Mouse (Mus musculus) kidney, adult 18-20 months (tissue): ENCODE results near the gene Zbtb4.
"Not testable (repeated sequence)": the region's sequence is repeated elsewhere in the genome, so short reads cannot be mapped to it uniquely, and the experiment has no call there.

Experiments
- DNase-seq: peaks from one replicate; pipeline ENCODE4 v3.0.0; 2021

The Zbtb4 gene

GRCm38 (mm10) chr11:69765221-69766125, at the start of gene Zbtb4:
Gene Zbtb4, plus strand, starts transcription at chr11:69765912.
- DNase-seq: peak; percentile 51

- DNase-seq: no peak
These were observed 49.8 kb upstream of the Zbtb4 start for GRCm38 (mm10) chr11:69715929-69716328.

- DNase-seq: no peak
These were observed 48.8 kb upstream of the Zbtb4 start for GRCm38 (mm10) chr11:69716953-69717352.

GRCm38 (mm10) chr11:69718661-69719060, 47.1 kb upstream of the Zbtb4 start:
- DNase-seq: peak; percentile 26

- no peak for DNase-seq
These were observed 46.3 kb upstream of the Zbtb4 start for GRCm38 (mm10) chr11:69719423-69719822.

- DNase-seq: no peak
These were observed 44.9 kb upstream of the Zbtb4 start for GRCm38 (mm10) chr11:69720852-69721251.

- no peak for DNase-seq
These were observed 42.6 kb upstream of the Zbtb4 start for GRCm38 (mm10) chr11:69723074-69723473.

GRCm38 (mm10) chr11:69725951-69726350, 39.8 kb upstream of the Zbtb4 start:
- no peak for DNase-seq

- DNase-seq: peak; percentile 65
These were observed 36.6 kb upstream of the Zbtb4 start for GRCm38 (mm10) chr11:69729063-69729462.

- not testable (repeated sequence) for DNase-seq
These were observed 34.3 kb upstream of the Zbtb4 start for GRCm38 (mm10) chr11:69731408-69731807.

- DNase-seq: no peak
These were observed 14.1 kb upstream of the Zbtb4 start for GRCm38 (mm10) chr11:69751635-69752034.

GRCm38 (mm10) chr11:69752686-69753085, 13.0 kb upstream of the Zbtb4 start:
- DNase-seq: no peak

GRCm38 (mm10) chr11:69754233-69754632, 11.5 kb upstream of the Zbtb4 start:
- DNase-seq: no peak

GRCm38 (mm10) chr11:69754701-69755100, 11.0 kb upstream of the Zbtb4 start:
- no peak for DNase-seq

- no peak for DNase-seq
These were observed 8.2 kb upstream of the Zbtb4 start for GRCm38 (mm10) chr11:69757303-69758089.

GRCm38 (mm10) chr11:69758090-69758456, 7.6 kb upstream of the Zbtb4 start:
- DNase-seq: peak; percentile 97

GRCm38 (mm10) chr11:69758478-69758970, 7.2 kb upstream of the Zbtb4 start, which contains the start of gene Polr2a:
Gene Polr2a, minus strand, starts transcription at chr11:69758637.
- peak; percentile 98 for DNase-seq

GRCm38 (mm10) chr11:69758971-69759721, 6.6 kb upstream of the Zbtb4 start:
- DNase-seq: peak; percentile 89

- DNase-seq: no peak
These were observed 5.4 kb upstream of the Zbtb4 start for GRCm38 (mm10) chr11:69760160-69760900.

GRCm38 (mm10) chr11:69760901-69761200, 4.9 kb upstream of the Zbtb4 start:
- DNase-seq: no peak

GRCm38 (mm10) chr11:69761868-69762267, 3.8 kb upstream of the Zbtb4 start, which contains the start of gene Slc35g3:
Gene Slc35g3, minus strand, starts transcription at chr11:69761968.
- DNase-seq: no peak

- DNase-seq: no peak
These were observed 2.2 kb upstream of the Zbtb4 start for GRCm38 (mm10) chr11:69763551-69763950.
